Mouse (Mus musculus): ENCODE results near the gene Abcg1.

DNA sequence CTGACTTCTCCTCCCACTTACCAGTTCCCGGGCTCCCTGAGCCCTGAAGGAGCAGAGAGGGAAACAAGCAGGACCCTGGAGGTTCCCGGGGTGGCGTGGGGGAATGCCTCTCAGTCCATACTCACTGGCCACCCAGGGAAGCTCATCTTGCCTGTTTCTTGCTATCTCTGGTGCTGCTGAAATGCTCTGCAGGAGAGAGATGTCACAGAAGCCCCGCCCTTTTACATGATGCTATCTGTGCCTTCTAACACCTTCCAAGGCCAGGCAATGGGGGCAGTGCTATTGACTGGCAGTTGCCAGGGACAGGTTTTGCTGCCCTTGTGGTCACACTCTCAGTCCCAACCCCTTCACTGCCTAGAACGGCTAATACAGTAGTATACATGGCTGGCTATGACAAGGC is 41.3 kb downstream of the Abcg1 start:
- no peak for TF ChIP-seq POLR2A (IDR thresholded peaks at IDR 0.05; ENCODE audit: borderline replicate concordance, extremely low read depth, low read depth, low read length)
- no peak for TF ChIP-seq CTCF (IDR thresholded peaks at IDR 0.05; ENCODE audit: insufficient read depth, low read length)
